Mouse (Mus musculus) kidney, adult 2 months (tissue): ENCODE measurements around the gene Kcnmb3.

ENCODE experiments used
- CTCF ChIP-seq: fragments of 200-500 bp; conservative IDR thresholded peaks from 2 replicates; pipeline ENCODE4 v1.5.1; 2011; ENCODE audit warnings: low read depth, mild to moderate bottlenecking, control low read depth, low read length, moderate library complexity, mixed read lengths; ENCODE audit not compliant: insufficient read depth, insufficient read length
- POLR2A ChIP-seq: fragments of 200-500 bp; IDR thresholded peaks from one replicate; pipeline ENCODE4 v1.6.1; 2011; ENCODE audit warnings: low read depth, low read length, control low read depth

- TF ChIP-seq CTCF: no peak
- TF ChIP-seq POLR2A: no peak
Observed at GRCm38 (mm10) chr3:32488172-32488571, 3.9 kb downstream of the Kcnmb3 start.
